Mouse (Mus musculus) midbrain, embryonic 11.5 days (tissue): ENCODE results near the gene Map3k19. TPM values are rescaled to one million over a fixed set of nuclear protein-coding genes. Genes with fewer than 3 reads are reported as not detected.
A peak's percentile ranks its signal among the peaks of the same experiment; 100 is the strongest.

Experiments
- ATAC-seq: fragments of 200-750 bp; cut with Nextera tagmentation; 2 replicates; pipeline ENCODE4 v1.8.0; 2017; ENCODE audit warnings: moderate TSS enrichment, moderate library complexity; ENCODE audit not compliant: low FRiP score
- DNase-seq: peaks from one replicate; pipeline ENCODE4 v3.0.0; 2015; ENCODE audit warnings: low spot score; ENCODE audit errors: missing footprints
- H3K27ac ChIP-seq: fragments of 300-500 bp; sonication (generic); 2 replicates; pipeline ENCODE4 v1.5.1; 2014; ENCODE audit warnings: low read depth, low read length
- H3K27me3 ChIP-seq: fragments of 300-500 bp; sonication (generic); 2 replicates; pipeline ENCODE4 v1.6.1; 2014; ENCODE audit warnings: mild to moderate bottlenecking, low read length, moderate library complexity, mixed read lengths; ENCODE audit not compliant: control insufficient read depth, insufficient read depth
- H3K36me3 ChIP-seq: fragments of 300-500 bp; sonication (generic); 2 replicates; pipeline ENCODE4 v1.6.1; 2014; ENCODE audit warnings: mild to moderate bottlenecking, low read length, moderate library complexity, mixed read lengths; ENCODE audit not compliant: control insufficient read depth, insufficient read depth
- H3K4me1 ChIP-seq: fragments of 300-500 bp; sonication (generic); 2 replicates; pipeline ENCODE4 v1.6.1; 2014; ENCODE audit warnings: low read length; ENCODE audit not compliant: control insufficient read depth, insufficient read depth
- H3K4me2 ChIP-seq: fragments of 300-500 bp; sonication (generic); 2 replicates; pipeline ENCODE4 v1.6.1; 2014; ENCODE audit warnings: mild to moderate bottlenecking, moderate library complexity
- H3K4me3 ChIP-seq: fragments of 300-500 bp; sonication (generic); 2 replicates; pipeline ENCODE4 v1.5.1; 2014; ENCODE audit warnings: low read depth, low read length
- H3K9ac ChIP-seq: fragments of 300-500 bp; sonication (generic); 2 replicates; pipeline ENCODE4 v1.6.1; 2014; ENCODE audit warnings: low read length
- H3K9me3 ChIP-seq: fragments of 300-500 bp; sonication (generic); 2 replicates; pipeline ENCODE4 v1.6.1; 2016; ENCODE audit warnings: low read length; ENCODE audit not compliant: control insufficient read depth
- WGBS: fragments of 180-500 bp; shearing (Covaris S2); extraction: QIAGEN DNeasy Blood & Tissue Kit; methylation state at CpG from one replicate; pipeline ENCODE4 v1.1.7; 2014; 5-methylcytosine and 5-hydroxymethylcytosine counted together
- polyA plus RNA-seq: library from polyadenylated mRNA; unstranded; fragments of >200 nt; fragmentation: Nextera tagmentation; extraction: Ambion mirVana; gene quantifications from 2 replicates; pipeline ENCODE4 v1.2.1, GENCODE M21; 2014

Map3k19 gene
- 0.10 TPM in 1 of 2 replicates, not detected in the other for polyA plus RNA-seq

- DNase-seq: no peak
- H3K27ac ChIP-seq: no peak within 1 kb of the TSS
- H3K9ac ChIP-seq: no peak within 1 kb of the TSS
- no peaks in the 10 kb centered on the region for H3K36me3 ChIP-seq
- no peaks in the 10 kb centered on the region for H3K4me1 ChIP-seq
- H3K4me2 ChIP-seq: no peak within 1 kb of the TSS
- WGBS: 71% methylated on average over 14 of the region's 14 CpGs
- peaks cover 4% of the 10 kb centered on the region; the same call in 1 of the 2 replicates for H3K9me3 ChIP-seq
- H3K27me3 ChIP-seq: no peaks in the 10 kb centered on the region
- H3K4me3 ChIP-seq: no peak within 1 kb of the TSS
- ATAC-seq: no peak
These were observed at the start of gene Map3k19 for GRCm38 (mm10) chr1:127854486-127855222. TSS of gene Map3k19 (minus strand) at chr1:127855031.

DNA sequence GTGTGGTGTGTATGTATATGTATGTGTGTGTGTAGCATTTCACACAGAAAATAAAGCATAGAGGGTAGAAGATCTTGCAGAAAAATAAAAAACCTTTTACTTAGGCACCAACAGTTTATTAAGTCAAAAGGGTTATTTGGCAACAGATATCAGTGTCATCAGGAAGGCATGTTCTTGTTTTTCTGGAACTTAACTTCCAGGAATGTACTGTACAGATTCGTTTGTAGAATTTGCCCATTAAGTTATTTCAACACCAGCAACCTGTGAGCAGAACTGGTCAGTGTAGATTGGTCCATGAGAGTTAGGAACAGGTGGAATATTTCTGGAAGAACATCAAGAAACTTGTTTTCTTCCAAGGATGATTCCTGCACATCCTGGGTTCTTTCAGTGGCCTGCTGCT is 44.6 kb upstream of the Map3k19 start:
- DNase-seq: no peak
- Histone ChIP-seq H3K9ac (no peak overlapping the region), H3K27ac (no peak overlapping the region), H3K4me3 (no peak overlapping the region), H3K4me1 (0 out of 2 replicates have a peak, but pooled peaks cover under 1% of the 10 kb centered on the region), H3K4me2 (no peak overlapping the region), H3K9me3 (no peaks in the 10 kb centered on the region), H3K36me3 (no peaks in the 10 kb centered on the region), H3K27me3 (no peaks in the 10 kb centered on the region)
- ATAC-seq: no peak
- 91% methylated on average over 1 of the region's 1 CpGs for WGBS

- DNase-seq (no peak), ATAC-seq (no peak)
- Histone ChIP-seq H3K27ac (no peak overlapping the region), H3K4me3 (peak overlapping the region; percentile 83), H3K9me3 (no peaks in the 10 kb centered on the region), H3K4me2 (peak overlapping the region; percentile 74), H3K4me1 (peaks cover 3% of the 10 kb centered on the region; the same call in 1 of the 2 replicates), H3K9ac (peak overlapping the region; percentile 76), H3K36me3 (0 out of 2 replicates have a peak, but pooled peaks cover 2% of the 10 kb centered on the region), H3K27me3 (no peaks in the 10 kb centered on the region)
- WGBS: 52% methylated on average over 8 of the region's 8 CpGs
These were observed 14.4 kb upstream of the Map3k19 start for GRCm38 (mm10) chr1:127869276-127869675.

DNA sequence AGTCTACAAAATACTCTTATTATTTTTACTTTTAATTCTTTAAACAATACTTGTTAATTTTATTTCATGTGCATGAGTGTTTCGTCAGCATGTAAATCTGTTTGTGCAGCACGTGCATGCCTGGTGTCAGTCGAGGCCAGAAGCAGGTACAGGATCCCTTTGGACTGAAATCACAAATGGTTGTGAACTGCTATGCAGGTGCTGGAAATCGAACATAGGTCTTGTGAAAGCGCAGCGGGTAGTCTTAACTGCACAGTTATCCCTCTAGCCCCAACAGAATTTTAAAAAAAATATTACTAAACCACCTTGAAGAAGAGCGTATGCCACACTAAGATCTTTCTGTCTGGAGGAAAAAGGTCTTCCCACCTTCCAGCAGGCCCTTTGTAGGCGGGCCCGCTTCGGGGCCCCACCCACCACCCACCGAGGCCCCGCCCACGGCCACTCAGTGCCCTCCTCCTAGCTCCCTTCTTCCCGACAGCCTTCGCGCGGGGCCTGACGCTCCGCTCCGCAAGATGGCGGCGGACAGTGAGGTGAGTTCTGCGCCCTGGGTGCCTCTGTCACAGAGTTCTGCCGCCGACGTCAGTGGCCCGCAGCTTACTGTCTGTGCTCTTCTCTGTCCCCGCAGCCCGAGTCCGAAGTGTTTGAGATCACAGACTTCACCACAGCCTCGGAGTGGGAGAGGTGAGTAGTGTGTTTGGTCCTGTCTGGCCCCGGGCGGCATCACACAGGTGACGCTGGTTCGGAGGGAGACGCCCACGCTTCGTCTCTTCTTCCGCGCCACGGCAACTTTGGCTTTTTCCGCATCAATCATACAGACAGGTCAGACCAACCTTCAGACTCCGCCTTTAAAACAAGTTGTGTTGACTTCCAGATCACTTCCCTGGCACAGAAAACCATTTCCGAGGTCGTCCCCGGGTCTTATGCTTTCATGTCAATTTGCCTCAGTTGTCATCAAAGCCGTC is 13.8 kb upstream of the Map3k19 start, which contains the start of gene Rab3gap1:
TSS of gene Rab3gap1 (plus strand) at position 474 of the 962 bp plus-strand sequence.
- peak; percentile 99 for ATAC-seq
- Histone ChIP-seq H3K9me3 (no peaks in the 10 kb centered on the region), H3K27ac (no peak within 1 kb of the TSS), H3K9ac (peak within 1 kb of the TSS; percentile 76), H3K36me3 (0 out of 2 replicates have a peak, but pooled peaks cover 2% of the 10 kb centered on the region), H3K27me3 (no peaks in the 10 kb centered on the region), H3K4me1 (peaks cover 3% of the 10 kb centered on the region; the same call in 1 of the 2 replicates), H3K4me2 (peak within 1 kb of the TSS; percentile 74), H3K4me3 (peak within 1 kb of the TSS; percentile 83)
- WGBS: 12% methylated on average over 47 of the region's 47 CpGs
- peak; percentile 99 for DNase-seq

DNA sequence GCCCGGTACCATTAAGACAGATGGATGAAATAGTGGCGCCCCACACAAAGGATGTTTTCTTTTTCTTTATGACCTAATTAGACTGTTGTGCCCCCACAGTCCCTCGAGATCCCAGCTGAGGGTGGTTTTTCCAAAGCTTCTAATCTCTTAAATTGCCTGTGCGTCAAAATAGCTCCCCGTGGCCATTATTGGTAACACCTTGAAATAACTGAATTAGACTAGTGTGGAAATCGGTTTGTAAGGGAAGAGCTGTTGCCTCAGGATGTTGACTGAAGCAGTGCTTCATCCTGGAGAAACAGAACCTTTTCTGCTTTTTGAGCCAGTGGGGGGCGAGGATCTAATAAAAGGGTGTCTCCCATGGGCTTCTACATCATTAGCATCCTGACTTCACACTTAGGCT is 9.0 kb upstream of the Map3k19 start:
- no peak overlapping the region for H3K4me3 ChIP-seq
- ATAC-seq: no peak
- no peak overlapping the region for H3K9ac ChIP-seq
- H3K27ac ChIP-seq: no peak overlapping the region
- H3K4me2 ChIP-seq: no peak overlapping the region
- no peaks in the 10 kb centered on the region for H3K36me3 ChIP-seq
- WGBS: 74% methylated on average over 7 of the region's 7 CpGs
- H3K9me3 ChIP-seq: no peaks in the 10 kb centered on the region
- no peak for DNase-seq
- no peaks in the 10 kb centered on the region for H3K4me1 ChIP-seq
- no peaks in the 10 kb centered on the region for H3K27me3 ChIP-seq

- Histone ChIP-seq H3K9ac (no peak overlapping the region), H3K27me3 (no peaks in the 10 kb centered on the region), H3K9me3 (no peaks in the 10 kb centered on the region), H3K4me1 (no peaks in the 10 kb centered on the region), H3K4me3 (no peak overlapping the region), H3K36me3 (no peaks in the 10 kb centered on the region), H3K4me2 (no peak overlapping the region), H3K27ac (no peak overlapping the region)
- no peak for ATAC-seq
- WGBS: 89% methylated on average over 5 of the region's 5 CpGs
- no peak for DNase-seq
These were observed 7.1 kb upstream of the Map3k19 start for GRCm38 (mm10) chr1:127861900-127862299.

GRCm38 (mm10) chr1:127860492-127860891 is 5.7 kb upstream of the Map3k19 start:
- Histone ChIP-seq H3K9ac (no peak overlapping the region), H3K4me3 (no peak overlapping the region), H3K4me2 (no peak overlapping the region), H3K27ac (no peak overlapping the region), H3K4me1 (no peaks in the 10 kb centered on the region), H3K36me3 (no peaks in the 10 kb centered on the region), H3K9me3 (no peaks in the 10 kb centered on the region), H3K27me3 (no peaks in the 10 kb centered on the region)
- ATAC-seq (no peak), DNase-seq (no peak)
- WGBS: 93% methylated on average over 4 of the region's 4 CpGs

DNA sequence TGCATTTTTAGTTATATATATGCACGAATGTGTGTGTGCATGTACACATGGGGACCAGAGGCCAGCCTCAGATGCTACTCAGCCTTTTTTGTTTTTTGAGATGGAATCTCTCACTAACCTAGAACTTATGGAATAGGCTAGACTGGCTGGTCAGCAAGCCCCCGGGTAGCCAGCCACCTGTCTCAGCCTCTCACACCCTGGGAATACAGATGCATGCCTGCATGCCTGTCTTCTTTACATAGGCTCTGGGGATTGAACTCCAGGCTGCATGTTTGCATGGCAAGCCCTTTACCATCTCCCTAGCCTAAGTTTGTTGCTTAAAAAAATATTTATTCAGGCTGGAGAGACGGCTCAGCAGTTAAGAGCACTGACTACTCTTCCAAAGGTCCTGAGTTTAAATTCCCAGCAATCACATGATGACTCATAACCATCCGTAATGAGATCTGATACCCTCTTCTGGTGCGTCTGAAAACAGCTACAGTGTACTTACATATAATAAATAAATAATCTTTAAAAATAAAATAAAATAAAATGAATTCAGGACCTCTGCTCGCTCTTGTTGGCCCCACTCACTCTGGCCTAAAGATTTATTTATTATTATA is 5.1 kb upstream of the Map3k19 start:
- ATAC-seq: no peak
- Histone ChIP-seq H3K9me3 (no peaks in the 10 kb centered on the region), H3K36me3 (no peaks in the 10 kb centered on the region), H3K4me1 (no peaks in the 10 kb centered on the region), H3K4me2 (no peak overlapping the region), H3K4me3 (no peak overlapping the region), H3K27ac (no peak overlapping the region), H3K9ac (no peak overlapping the region), H3K27me3 (no peaks in the 10 kb centered on the region)
- 88% methylated on average over 6 of the region's 6 CpGs for WGBS
- DNase-seq: no peak
